Mouse (Mus musculus) myocyte (in vitro differentiated cells): ENCODE measurements at regions not wholly inside any gene's neighbourhood (a gene's known extent, or its start where the extent isn't known, plus 50 kb on each side); places are given as distances from the start of the nearest gene placed in this dataset.

Experiments used
- H3K27me3 ChIP-seq: one replicate; pipeline ENCODE4 v1.6.1; 2011; ENCODE audit not compliant: control insufficient read depth, insufficient read depth, insufficient read length
- H3K36me3 ChIP-seq: one replicate; pipeline ENCODE4 v1.6.1; 2011; ENCODE audit not compliant: control insufficient read depth, insufficient read depth
- H3K4me2 ChIP-seq: one replicate; pipeline ENCODE4 v1.6.1; 2011; ENCODE audit warnings: low read depth, control low read depth
- H3K4me3 ChIP-seq: one replicate; pipeline ENCODE4 v1.5.1; 2011; ENCODE audit warnings: mild to moderate bottlenecking, control low read depth, moderate library complexity
- H3K79me2 ChIP-seq: one replicate; pipeline ENCODE4 v1.6.1; 2011; ENCODE audit not compliant: control insufficient read depth, insufficient read depth
- H3ac ChIP-seq: one replicate; pipeline ENCODE4 v1.6.1; 2011; ENCODE audit not compliant: control insufficient read depth, insufficient read length
- CEBPB ChIP-seq: IDR thresholded peaks from 2 replicates; pipeline ENCODE4 v1.6.1; 2011; ENCODE audit warnings: mild to moderate bottlenecking, moderate library complexity; ENCODE audit not compliant: poor library complexity, insufficient read depth, severe bottlenecking
- E2F4 ChIP-seq: IDR thresholded peaks from one replicate; pipeline ENCODE4 v1.6.1; 2011; ENCODE audit warnings: mild to moderate bottlenecking, control low read depth, moderate library complexity; ENCODE audit not compliant: insufficient read depth
- MAX ChIP-seq: IDR thresholded peaks from one replicate; pipeline ENCODE4 v1.6.1; 2011; ENCODE audit warnings: low read depth, mild to moderate bottlenecking, control low read depth
- MYOD1 ChIP-seq, 3 experiments: IDR thresholded peaks; one replicate each; pipeline ENCODE4 v1.6.1; 2011; ENCODE audit warnings: control low read depth in 2 of 3, low read depth in 2 of 3, mild to moderate bottlenecking in 2 of 3, moderate library complexity in 1 of 3; ENCODE audit not compliant: insufficient read length in 2 of 3, control insufficient read depth in 1 of 3
- MYOG ChIP-seq, 3 experiments: IDR thresholded peaks; one replicate each; pipeline ENCODE4 v1.6.1; 2011; ENCODE audit warnings: control low read depth in 2 of 3, low read depth in 2 of 3, mild to moderate bottlenecking in 2 of 3; ENCODE audit not compliant: insufficient read length in 2 of 3, control insufficient read depth in 1 of 3, insufficient read depth in 1 of 3
- POLR2A ChIP-seq: IDR thresholded peaks from one replicate; pipeline ENCODE4 v1.6.1; 2011; ENCODE audit warnings: low read depth, mild to moderate bottlenecking, control low read depth, moderate library complexity; ENCODE audit not compliant: insufficient read length
- POLR2AphosphoS2 ChIP-seq: IDR thresholded peaks from one replicate; pipeline ENCODE4 v1.6.1; 2011; ENCODE audit warnings: low read depth, control low read depth; ENCODE audit not compliant: insufficient read length
- REST ChIP-seq: IDR thresholded peaks from one replicate; pipeline ENCODE4 v1.6.1; 2011; ENCODE audit warnings: mild to moderate bottlenecking, control low read depth, moderate library complexity; ENCODE audit not compliant: insufficient read depth, insufficient read length
- SRF ChIP-seq: IDR thresholded peaks from one replicate; pipeline ENCODE4 v1.6.1; 2011; ENCODE audit warnings: low read depth; ENCODE audit not compliant: control insufficient read depth, insufficient read length
- TCF12 ChIP-seq: IDR thresholded peaks from one replicate; pipeline ENCODE4 v1.6.1; 2011; ENCODE audit warnings: mild to moderate bottlenecking, control low read depth; ENCODE audit not compliant: poor library complexity, insufficient read depth, severe bottlenecking
- TCF3 ChIP-seq: IDR thresholded peaks from one replicate; pipeline ENCODE4 v1.6.1; 2011; ENCODE audit warnings: low read depth, control low read depth; ENCODE audit not compliant: insufficient read length
- USF1 ChIP-seq: IDR thresholded peaks from one replicate; pipeline ENCODE4 v1.6.1; 2011; ENCODE audit warnings: low read depth, mild to moderate bottlenecking, control low read depth, moderate library complexity

DNA sequence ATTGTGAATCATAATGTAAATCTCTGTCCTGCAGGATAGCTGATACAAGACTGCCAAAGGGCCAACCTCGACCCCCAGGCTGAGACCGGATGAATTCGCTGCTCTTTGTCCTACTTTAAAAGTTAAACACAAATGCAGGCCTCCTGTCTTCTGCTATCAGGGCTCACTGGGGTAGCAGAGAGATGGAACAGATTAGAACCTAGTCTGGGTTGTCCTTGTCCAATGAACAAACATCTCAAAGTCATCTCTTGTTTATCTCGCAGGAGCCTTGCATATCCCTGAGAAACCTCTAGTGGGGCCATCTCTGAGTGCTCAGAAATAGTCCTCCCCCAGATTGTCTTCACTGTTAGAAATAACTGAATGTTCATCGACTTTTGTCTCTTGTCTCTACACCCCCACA lies 161.0 kb upstream of the Cited2 start:
- Histone ChIP-seq H3ac (no peak overlapping the region), H3K27me3 (no peaks in the 10 kb centered on the region), H3K4me3 (no peak overlapping the region), H3K4me2 (no peak overlapping the region), H3K79me2 (no peaks in the 10 kb centered on the region), H3K36me3 (no peaks in the 10 kb centered on the region)
- TF ChIP-seq USF1 (no peak), CEBPB (no peak)

DNA sequence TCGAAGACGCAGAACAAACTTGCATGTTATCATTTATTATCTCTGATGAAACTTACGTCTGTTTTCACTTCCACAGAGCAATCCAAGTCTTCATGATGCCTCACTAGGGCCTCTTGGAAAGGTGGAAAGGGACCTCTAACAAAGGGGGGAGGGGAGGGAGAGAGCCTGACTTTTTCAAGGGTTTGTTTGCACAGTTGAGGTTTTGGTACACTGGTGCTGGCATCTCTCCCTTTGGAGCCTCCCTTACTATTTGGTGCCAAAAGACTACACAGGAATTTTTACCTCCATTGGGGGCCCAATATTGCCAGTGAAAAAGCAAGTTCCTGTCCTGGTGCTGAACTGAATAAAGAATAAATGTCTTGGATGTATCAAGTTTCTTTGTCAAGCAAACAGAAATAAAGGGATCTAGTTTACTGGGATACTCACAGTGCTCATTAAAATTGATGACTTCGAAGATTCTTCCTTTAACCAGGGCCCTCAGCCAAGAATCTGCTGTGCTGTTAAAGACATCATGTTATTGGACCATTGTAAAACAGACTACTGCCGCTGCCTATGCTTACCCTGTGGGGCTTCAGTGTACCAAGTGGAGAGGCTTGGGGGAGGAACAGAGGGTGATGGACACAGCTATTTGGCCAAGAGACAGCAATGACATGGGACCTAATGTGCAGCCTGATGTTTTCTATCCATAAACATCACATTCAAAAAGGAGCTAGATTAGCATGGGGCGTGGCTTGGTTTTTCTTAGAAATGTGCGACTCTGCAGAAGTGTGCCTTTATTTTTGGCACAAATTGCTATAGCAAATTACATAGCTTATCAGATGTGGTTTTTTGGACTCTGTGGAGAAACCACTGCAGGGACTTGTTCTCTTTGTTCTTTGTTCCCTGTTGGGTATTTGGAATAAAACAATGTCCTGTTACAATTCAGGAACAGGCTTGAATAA lies 160.3 kb upstream of the Cited2 start:
- Histone ChIP-seq H3K4me2 (peak overlapping the region; percentile 10), H3K36me3 (no peaks in the 10 kb centered on the region), H3K27me3 (no peaks in the 10 kb centered on the region), H3K4me3 (no peak overlapping the region), H3ac (no peak overlapping the region), H3K79me2 (no peaks in the 10 kb centered on the region)
- TF ChIP-seq MYOD1 (IDR thresholded peaks at IDR 0.05; ENCODE audit: control insufficient read depth in 1 of 3, insufficient read length in 2 of 3, low read depth in 2 of 3) = no peak
- TF ChIP-seq E2F4 = no peak

DNA sequence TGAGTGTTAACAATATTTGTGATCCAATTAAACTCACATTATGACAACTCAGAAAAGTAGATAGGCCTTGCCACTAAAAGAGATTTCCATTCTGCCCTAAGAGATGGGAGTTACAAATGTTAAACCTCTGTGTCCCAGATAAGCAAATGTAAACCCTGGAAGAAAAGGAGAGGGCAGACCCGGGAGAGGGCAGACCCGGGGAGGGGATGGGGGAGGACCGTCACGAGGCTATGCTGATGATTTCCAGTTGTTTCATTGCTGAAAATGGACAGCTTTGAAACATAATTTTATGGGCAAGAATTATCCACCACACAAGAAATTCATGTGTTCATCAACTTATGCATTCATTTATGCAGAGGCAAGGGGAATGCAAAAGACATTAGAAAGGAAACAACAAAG lies 159.7 kb upstream of the Cited2 start:
- Histone ChIP-seq H3K4me3 (no peak overlapping the region), H3K4me2 (no peak overlapping the region), H3ac (no peak overlapping the region), H3K36me3 (no peaks in the 10 kb centered on the region), H3K27me3 (no peaks in the 10 kb centered on the region), H3K79me2 (no peaks in the 10 kb centered on the region)
- TF ChIP-seq MAX = no peak
- no peak for TF ChIP-seq TCF12
- TF ChIP-seq MYOG (IDR thresholded peaks at IDR 0.05; ENCODE audit: control insufficient read depth in 1 of 3, insufficient read depth in 1 of 3, insufficient read length in 2 of 3, low read depth in 2 of 3) = no peak
- no peak for TF ChIP-seq E2F4
- TF ChIP-seq TCF3 = no peak
- no peak for TF ChIP-seq MYOD1 (IDR thresholded peaks at IDR 0.05; ENCODE audit: control insufficient read depth in 1 of 3, insufficient read length in 2 of 3, low read depth in 2 of 3)
- no peak for TF ChIP-seq REST
- TF ChIP-seq CEBPB = no peak
- no peak for TF ChIP-seq SRF
- no peak for TF ChIP-seq POLR2AphosphoS2
- no peak for TF ChIP-seq POLR2A
- no peak for TF ChIP-seq USF1

DNA sequence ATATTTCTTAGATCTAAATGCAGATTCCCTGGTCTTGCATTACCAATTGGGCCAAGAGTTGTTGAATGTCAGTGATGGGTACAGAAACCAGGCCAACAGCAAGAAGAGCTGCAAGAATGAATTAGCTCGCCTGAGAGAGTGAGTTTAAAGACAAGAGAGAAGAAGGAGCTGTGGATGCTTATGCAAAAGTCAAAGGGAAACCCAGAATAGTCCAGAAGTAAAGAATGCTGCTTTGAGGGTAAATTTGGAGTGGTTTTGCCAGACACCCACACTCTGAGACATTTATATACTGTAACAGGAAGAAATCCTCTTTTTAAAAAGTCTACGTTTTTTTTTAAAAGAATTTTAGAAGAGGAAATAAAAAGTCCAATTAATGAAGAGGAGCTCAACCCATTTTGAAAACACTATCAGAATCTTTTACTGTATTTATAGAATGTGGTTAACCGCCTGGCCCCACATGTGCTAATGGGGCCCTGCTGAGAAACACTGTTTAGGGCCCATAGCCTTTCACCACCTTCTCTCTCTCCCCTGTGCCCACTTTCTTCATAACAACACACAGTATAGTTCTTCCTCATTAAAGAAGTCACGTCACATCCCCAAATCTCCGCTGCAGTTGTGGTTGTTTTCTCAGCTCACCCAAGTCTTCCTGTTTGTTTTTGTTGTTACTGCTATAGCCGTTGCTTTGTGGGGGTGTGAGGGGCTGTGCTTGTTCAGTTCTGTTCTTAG lies 158.0 kb upstream of the Cited2 start:
- Histone ChIP-seq H3K4me2 (no peak overlapping the region), H3K36me3 (no peaks in the 10 kb centered on the region), H3K27me3 (no peaks in the 10 kb centered on the region), H3K79me2 (no peaks in the 10 kb centered on the region), H3ac (no peak overlapping the region), H3K4me3 (no peak overlapping the region)
- no peak for TF ChIP-seq MAX
- no peak for TF ChIP-seq MYOG (IDR thresholded peaks at IDR 0.05; ENCODE audit: control insufficient read depth in 1 of 3, insufficient read depth in 1 of 3, insufficient read length in 2 of 3, low read depth in 2 of 3)
- TF ChIP-seq POLR2AphosphoS2 = no peak
- TF ChIP-seq TCF12 = no peak
- no peak for TF ChIP-seq E2F4
- TF ChIP-seq SRF = no peak
- TF ChIP-seq USF1 = no peak
- no peak for TF ChIP-seq MYOD1 (IDR thresholded peaks at IDR 0.05; ENCODE audit: control insufficient read depth in 1 of 3, insufficient read length in 2 of 3, low read depth in 2 of 3)
- TF ChIP-seq REST = no peak
- TF ChIP-seq POLR2A = no peak
- TF ChIP-seq TCF3 = no peak

DNA sequence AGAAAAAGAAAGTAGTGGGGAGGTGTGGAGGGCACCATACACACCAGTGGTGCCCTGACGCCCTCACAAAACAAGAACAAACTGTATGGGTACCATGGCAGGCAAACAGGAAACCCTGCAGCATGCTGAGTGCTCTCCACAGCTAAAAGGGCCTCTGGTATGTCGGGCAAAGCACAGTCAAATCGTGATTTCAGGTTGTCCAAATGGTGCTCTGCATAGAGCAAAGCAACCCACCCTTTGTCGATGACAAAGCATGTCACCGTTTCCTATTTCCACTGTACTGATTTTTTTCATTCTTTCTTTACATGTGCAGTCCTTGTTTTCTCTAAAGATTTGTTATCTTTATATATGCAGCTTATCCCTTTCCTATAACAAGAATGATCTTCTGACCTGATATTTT lies 156.0 kb upstream of the Cited2 start:
- no peak for TF ChIP-seq POLR2AphosphoS2
- TF ChIP-seq MAX = no peak
- TF ChIP-seq CEBPB = no peak
- TF ChIP-seq MYOG (IDR thresholded peaks at IDR 0.05; ENCODE audit: control insufficient read depth in 1 of 3, insufficient read depth in 1 of 3, insufficient read length in 2 of 3, low read depth in 2 of 3) = no peak
- H3K79me2 ChIP-seq = no peaks in the 10 kb centered on the region
- H3K4me3 ChIP-seq = no peak overlapping the region
- no peaks in the 10 kb centered on the region for H3K27me3 ChIP-seq
- H3ac ChIP-seq = no peak overlapping the region
- no peaks in the 10 kb centered on the region for H3K36me3 ChIP-seq
- no peak overlapping the region for H3K4me2 ChIP-seq
